Mouse (Mus musculus) lung, adult 2 months (tissue): Measurements from ENCODE around the gene Zbtb44. TPM values are rescaled to one million over a fixed set of nuclear protein-coding genes. Genes with fewer than 3 reads are reported as not detected.
"Not testable (repeated sequence)": the region's sequence is repeated elsewhere in the genome, so short reads cannot be mapped to it uniquely, and the experiment has no call there.

Experiments used
- DNase-seq: peaks from one replicate; pipeline ENCODE4 v3.0.0; 2022
- H3K4me1 ChIP-seq: fragments of 200-500 bp; 2 replicates; pipeline ENCODE4 v1.6.1; 2011; ENCODE audit warnings: low read length; ENCODE audit not compliant: control insufficient read depth, insufficient read depth
- H3K4me3 ChIP-seq: fragments of 200-500 bp; replicated peaks from 2 replicates; pipeline ENCODE3; 2011; ENCODE audit warnings: low read depth, mild to moderate bottlenecking, control low read depth, low read length; ENCODE audit errors: extremely low read depth
- CTCF ChIP-seq: fragments of 200-500 bp; IDR thresholded peaks from 2 replicates; pipeline ENCODE4 v1.5.1; 2011; ENCODE audit warnings: mild to moderate bottlenecking, low read length, control low read depth; ENCODE audit not compliant: insufficient read depth
- POLR2A ChIP-seq: fragments of 200-500 bp; IDR thresholded peaks from 2 replicates; pipeline ENCODE4 v1.6.1; 2011; ENCODE audit warnings: low read depth, mild to moderate bottlenecking, control low read depth, low read length, borderline replicate concordance; ENCODE audit errors: extremely low read depth
- WGBS: fragments of 180-500 bp; shearing (Covaris S2); methylation state at CpG from one replicate; pipeline ENCODE4 v1.1.7; 2018; 5-methylcytosine and 5-hydroxymethylcytosine counted together
- polyA plus RNA-seq: library from polyadenylated mRNA; depleted of rRNA; stranded (reverse); fragments of >200 nt; gene quantifications from 2 replicates; pipeline ENCODE4 v1.2.3, GENCODE M21; 2012

Zbtb44 gene
- polyA plus RNA-seq, 1 experiment: 5.9 TPM

DNA sequence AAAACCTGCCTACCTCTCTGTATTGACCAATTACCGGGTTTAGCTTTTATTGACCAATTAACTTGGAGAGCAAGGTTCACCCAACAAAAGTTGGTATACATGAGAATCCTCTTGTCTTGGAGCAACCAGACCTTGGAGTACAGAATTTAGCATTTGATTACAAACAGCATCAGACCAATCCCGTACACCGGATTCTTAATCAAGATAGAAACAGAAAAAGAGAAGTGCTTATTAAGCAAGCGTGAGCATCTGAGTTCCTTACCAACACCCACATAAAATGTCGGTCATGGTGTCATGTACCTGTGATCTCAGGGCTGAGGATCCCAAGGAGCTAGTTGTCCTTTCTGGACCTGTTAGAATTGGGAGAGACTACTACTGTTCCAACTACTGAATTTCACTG lies 19.8 kb downstream of the Zbtb44 start:
- no peak for DNase-seq
- no peak for TF ChIP-seq CTCF
- no peak for TF ChIP-seq POLR2A
- Histone ChIP-seq H3K4me3 (no peak overlapping the region), H3K4me1 (no peaks in the 10 kb centered on the region)
- 97% methylated on average over 5 of the region's 5 CpGs for WGBS

DNA sequence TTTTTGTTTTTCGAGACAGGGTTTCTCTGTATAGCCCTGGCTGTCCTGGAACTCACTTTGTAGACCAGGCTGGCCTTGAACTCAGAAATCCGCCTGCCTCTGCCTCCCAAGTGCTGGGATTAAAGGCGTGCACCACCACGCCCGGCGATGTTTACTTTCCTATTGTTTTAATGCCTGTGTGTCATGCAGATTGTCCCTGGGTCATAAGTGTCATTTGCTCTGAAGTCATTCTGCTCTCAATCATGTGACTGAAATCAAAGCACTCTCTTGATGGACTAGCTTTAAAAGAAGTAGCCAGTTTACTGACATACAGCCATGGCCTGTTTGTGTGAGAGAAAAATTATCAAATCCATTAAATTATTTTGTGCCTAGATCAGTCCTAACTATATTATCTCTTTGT lies 21.1 kb downstream of the Zbtb44 start:
- WGBS: 85% methylated on average over 6 of the region's 6 CpGs
- H3K4me3 ChIP-seq, H3K4me1 ChIP-seq, DNase-seq: not testable (repeated sequence)

- WGBS: 78% methylated on average over 2 of the region's 2 CpGs
- no peak for DNase-seq
- Histone ChIP-seq H3K4me1 (no peaks in the 10 kb centered on the region), H3K4me3 (no peak overlapping the region)
- no peak for TF ChIP-seq CTCF
- TF ChIP-seq POLR2A: no peak
These were observed 28.3 kb downstream of the Zbtb44 start for GRCm38 (mm10) chr9:31058723-31059122.

DNA sequence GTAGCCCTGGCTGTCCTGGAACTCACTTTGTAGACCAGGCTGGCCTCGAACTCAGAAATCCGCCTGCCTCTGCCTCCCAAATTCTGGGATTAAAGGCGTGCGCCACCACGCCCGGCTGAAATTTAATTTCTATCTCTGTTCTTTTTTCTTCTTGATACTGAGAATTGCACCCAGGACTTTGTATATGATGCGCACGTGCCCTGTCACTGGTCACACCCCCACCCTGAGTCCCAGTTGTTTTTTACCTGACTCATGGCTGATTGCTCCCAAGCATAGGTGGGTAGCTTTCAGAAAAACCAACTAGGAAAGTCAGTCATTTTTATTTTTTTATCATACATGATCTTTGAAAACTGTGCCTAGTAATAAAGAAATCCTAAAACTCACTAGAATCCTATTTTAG lies 40.3 kb downstream of the Zbtb44 start:
- DNase-seq: no peak
- no peak for TF ChIP-seq CTCF
- 96% methylated on average over 8 of the region's 8 CpGs for WGBS
- Histone ChIP-seq H3K4me1 (no peaks in the 10 kb centered on the region), H3K4me3 (no peak overlapping the region)

GRCm38 (mm10) chr9:31072256-31072655 lies 41.8 kb downstream of the Zbtb44 start:
- H3K4me1 ChIP-seq: no peaks in the 10 kb centered on the region
- TF ChIP-seq CTCF: no peak
- no peak for TF ChIP-seq POLR2A
- no peak for DNase-seq
- 85% methylated on average over 5 of the region's 5 CpGs for WGBS
- no peak overlapping the region for H3K4me3 ChIP-seq

- DNase-seq: no peak
- no peak overlapping the region for H3K4me3 ChIP-seq
- no peak for TF ChIP-seq CTCF
- no peak for TF ChIP-seq POLR2A
- 88% methylated on average over 7 of the region's 7 CpGs for WGBS
- H3K4me1 ChIP-seq: no peaks in the 10 kb centered on the region
These were observed 43.4 kb downstream of the Zbtb44 start for GRCm38 (mm10) chr9:31073797-31074196.

GRCm38 (mm10) chr9:31074836-31075235 lies 44.4 kb downstream of the Zbtb44 start:
- Histone ChIP-seq H3K4me3 (no peak overlapping the region), H3K4me1 (no peaks in the 10 kb centered on the region)
- no peak for TF ChIP-seq CTCF
- TF ChIP-seq POLR2A: no peak
- no peak for DNase-seq
- 88% methylated on average over 10 of the region's 10 CpGs for WGBS

DNA sequence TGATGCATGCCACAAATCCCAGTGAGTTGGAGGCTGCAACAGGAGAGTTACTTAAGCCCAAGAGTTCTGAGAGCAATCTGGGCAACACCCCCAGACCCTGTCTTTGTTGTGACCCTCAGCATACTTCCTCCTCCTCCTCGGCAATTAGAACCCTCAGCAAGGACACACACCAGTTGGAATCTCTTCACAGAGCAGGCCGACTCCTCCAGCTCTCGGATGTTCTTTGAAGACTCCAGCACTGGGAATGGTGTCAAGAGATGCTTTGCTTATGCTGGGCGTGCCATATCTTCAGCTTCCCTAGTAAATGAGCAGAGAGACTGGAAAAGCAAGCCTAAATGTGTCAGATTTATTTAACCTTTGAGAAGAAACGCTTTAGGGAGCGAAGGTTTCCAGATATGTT lies 50.3 kb downstream of the Zbtb44 start:
- Histone ChIP-seq H3K4me3 (no peak overlapping the region), H3K4me1 (0 out of 2 replicates have a peak, but pooled peaks cover 2% of the 10 kb centered on the region)
- 56% methylated on average over 6 of the region's 6 CpGs for WGBS
- TF ChIP-seq POLR2A (no peak), CTCF (no peak)
- DNase-seq: no peak

DNA sequence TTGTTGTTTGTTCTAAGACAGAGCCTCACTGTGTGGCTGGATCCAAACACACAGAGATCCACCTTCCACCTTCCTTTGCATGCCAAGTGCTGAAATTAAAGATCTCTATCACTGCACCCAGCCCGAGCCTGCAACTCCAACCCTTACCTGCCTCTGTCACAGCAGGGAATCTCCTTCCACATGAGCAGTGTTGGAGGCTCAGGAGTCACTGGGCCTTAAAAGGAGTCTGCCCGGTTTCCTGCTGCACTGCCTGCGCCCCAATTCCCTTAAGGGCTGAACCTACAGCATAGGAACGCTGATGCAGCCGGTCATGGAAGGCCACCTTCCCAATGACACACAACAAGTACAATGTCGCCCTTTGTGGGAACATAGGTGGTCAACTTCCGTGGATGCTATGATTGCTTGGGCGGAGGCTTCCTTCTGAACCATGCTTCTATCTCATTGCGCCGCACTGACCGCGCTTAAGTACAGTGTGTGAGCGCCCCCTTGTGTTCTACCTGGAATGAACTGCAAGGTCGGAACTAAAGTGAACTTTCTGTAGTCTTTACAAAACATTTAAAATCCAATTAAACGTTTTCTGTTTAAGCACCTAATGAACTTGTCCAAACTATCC lies 51.7 kb downstream of the Zbtb44 start:
- 0 out of 2 replicates have a peak, but pooled peaks cover 2% of the 10 kb centered on the region for H3K4me1 ChIP-seq
- WGBS: 12% methylated on average over 15 of the region's 15 CpGs
- no peak overlapping the region for H3K4me3 ChIP-seq
- TF ChIP-seq CTCF (peak; percentile 78), POLR2A (no peak)
- peak; percentile 71 for DNase-seq

- WGBS: 73% methylated on average over 6 of the region's 6 CpGs
- Histone ChIP-seq H3K4me1 (0 out of 2 replicates have a peak, but pooled peaks cover 2% of the 10 kb centered on the region), H3K4me3 (no peak overlapping the region)
- DNase-seq: no peak
- TF ChIP-seq CTCF: no peak
- TF ChIP-seq POLR2A: no peak
These were observed 52.3 kb downstream of the Zbtb44 start for GRCm38 (mm10) chr9:31082771-31083170.
